Mouse (Mus musculus) ES-Bruce4 (cell line): ENCODE data around the gene Dnah11. TPM values are rescaled to one million over a fixed set of nuclear protein-coding genes. Genes with fewer than 3 reads are reported as not detected.

Source experiments
- H3K27ac ChIP-seq: 2 replicates; pipeline ENCODE4 v1.5.1; 2012; ENCODE audit warnings: low read length, inconsistent platforms; ENCODE audit not compliant: insufficient read depth
- H3K27me3 ChIP-seq: 2 replicates; pipeline ENCODE4 v1.6.1; 2012; ENCODE audit warnings: mild to moderate bottlenecking, low read length, inconsistent platforms; ENCODE audit not compliant: control insufficient read depth, poor library complexity, insufficient read depth, severe bottlenecking
- H3K36me3 ChIP-seq: 2 replicates; pipeline ENCODE4 v1.6.1; 2012; ENCODE audit warnings: inconsistent platforms, mild to moderate bottlenecking, low read length, moderate library complexity; ENCODE audit not compliant: control insufficient read depth, poor library complexity, insufficient read depth, severe bottlenecking
- H3K4me1 ChIP-seq: one replicate; pipeline ENCODE4 v1.8.1; 2011; ENCODE audit warnings: low read length; ENCODE audit not compliant: control insufficient read depth, insufficient read depth
- H3K4me3 ChIP-seq: 2 replicates; pipeline ENCODE4 v1.5.1; 2011; ENCODE audit warnings: low read depth, mild to moderate bottlenecking, low read length
- H3K9ac ChIP-seq: 2 replicates; pipeline ENCODE4 v1.6.1; 2012; ENCODE audit warnings: low read depth, mild to moderate bottlenecking, inconsistent platforms; ENCODE audit not compliant: poor library complexity, severe bottlenecking
- H3K9me3 ChIP-seq: replicated peaks from 2 replicates; pipeline ENCODE4 v1.6.1; 2012; ENCODE audit warnings: mild to moderate bottlenecking, low read length, inconsistent platforms; ENCODE audit not compliant: control insufficient read depth, poor library complexity, insufficient read depth, severe bottlenecking
- CTCF ChIP-seq: IDR thresholded peaks from one replicate; pipeline ENCODE4 v1.8.1; 2011; ENCODE audit warnings: low read depth, low read length
- EP300 ChIP-seq: IDR thresholded peaks from 2 replicates; pipeline ENCODE4 v1.6.1; 2011; ENCODE audit warnings: low read depth, low read length; ENCODE audit not compliant: insufficient read depth
- POLR2A ChIP-seq: IDR thresholded peaks from one replicate; pipeline ENCODE4 v1.8.1; 2011; ENCODE audit warnings: low read length; ENCODE audit not compliant: insufficient read depth
- polyA plus RNA-seq: library from polyadenylated mRNA; stranded (reverse); fragments of >200 nt; gene quantifications from 2 replicates; pipeline ENCODE4 v1.2.4, GENCODE M21; 2011; ENCODE audit warnings: low read depth; ENCODE audit not compliant: missing spikeins, insufficient read depth, insufficient read length

Gene Dnah11
- polyA plus RNA-seq, 1 experiment = 0.07 TPM

DNA sequence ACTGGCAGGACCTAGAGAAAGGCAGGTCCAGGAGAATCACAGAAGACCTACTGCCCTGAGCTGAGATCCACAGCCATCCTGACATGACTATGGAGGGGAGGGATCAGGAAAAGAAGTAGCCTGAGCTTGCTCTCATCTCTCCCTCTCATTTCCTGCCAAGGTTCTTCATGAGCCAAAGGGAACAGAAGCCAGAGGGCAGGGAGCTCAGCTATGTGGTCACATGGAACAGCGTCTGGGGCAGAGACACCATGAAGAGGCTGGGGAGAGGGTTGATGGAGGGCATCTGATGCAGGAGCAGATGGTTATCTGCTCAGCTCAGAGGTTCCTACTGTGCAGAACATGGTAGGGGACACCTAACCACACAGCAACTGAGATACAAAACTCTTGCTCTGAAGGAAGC is 163.9 kb downstream of the Dnah11 start:
- no peak overlapping the region for H3K9ac ChIP-seq
- no peak overlapping the region for H3K4me3 ChIP-seq
- no peaks in the 10 kb centered on the region for H3K9me3 ChIP-seq
- no peaks in the 10 kb centered on the region for H3K4me1 ChIP-seq
- H3K27me3 ChIP-seq = no peaks in the 10 kb centered on the region
- H3K36me3 ChIP-seq = no peaks in the 10 kb centered on the region
- TF ChIP-seq CTCF = no peak
- no peak for TF ChIP-seq EP300
- no peak for TF ChIP-seq POLR2A
- H3K27ac ChIP-seq = no peak overlapping the region

DNA sequence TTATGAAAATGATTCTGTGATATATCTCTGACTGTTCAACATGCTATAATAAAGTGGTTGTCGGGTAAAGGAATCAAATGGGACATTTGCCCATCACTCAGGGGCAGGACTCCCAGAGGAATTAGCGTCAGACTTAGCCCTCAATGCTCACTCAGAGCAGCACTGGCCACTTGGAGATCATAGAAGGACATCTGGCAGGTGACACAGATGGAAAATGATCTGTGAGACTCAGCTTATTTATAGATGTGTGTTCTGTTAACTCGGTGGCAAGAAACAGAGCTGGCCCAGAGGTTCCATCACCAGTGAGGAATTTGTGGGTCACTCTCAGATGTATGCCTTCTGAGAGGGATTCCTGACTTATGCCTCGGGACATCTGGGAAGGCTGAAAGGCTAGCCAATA is 173.1 kb downstream of the Dnah11 start:
- Histone ChIP-seq H3K4me1 (no peaks in the 10 kb centered on the region), H3K4me3 (no peak overlapping the region), H3K27me3 (no peaks in the 10 kb centered on the region), H3K27ac (no peak overlapping the region), H3K9me3 (no peaks in the 10 kb centered on the region), H3K36me3 (no peaks in the 10 kb centered on the region), H3K9ac (no peak overlapping the region)
- TF ChIP-seq CTCF (no peak), POLR2A (no peak), EP300 (no peak)

DNA sequence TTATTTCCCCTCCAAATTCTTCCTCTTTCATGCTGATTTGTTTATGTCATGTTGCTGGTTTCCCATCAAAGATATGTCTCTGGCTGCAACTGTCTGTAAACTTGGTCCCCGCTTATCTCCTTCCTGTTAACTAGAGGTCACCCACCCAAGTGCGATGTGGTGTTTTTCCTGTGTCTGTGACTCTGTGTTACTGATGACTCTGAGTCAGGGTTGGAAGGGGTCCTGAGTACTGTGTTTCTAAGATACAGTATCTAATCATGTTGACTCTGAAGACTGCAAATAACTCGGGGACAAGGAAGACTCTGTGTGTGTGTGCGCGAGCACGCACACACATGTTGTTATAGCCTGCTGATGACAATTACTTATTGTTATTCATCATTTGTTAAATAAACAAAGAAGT is 179.9 kb downstream of the Dnah11 start:
- no peak overlapping the region for H3K9ac ChIP-seq
- H3K4me1 ChIP-seq = no peaks in the 10 kb centered on the region
- no peaks in the 10 kb centered on the region for H3K27me3 ChIP-seq
- no peak overlapping the region for H3K27ac ChIP-seq
- no peaks in the 10 kb centered on the region for H3K36me3 ChIP-seq
- TF ChIP-seq CTCF (no peak), POLR2A (no peak), EP300 (no peak)
- H3K9me3 ChIP-seq = no peaks in the 10 kb centered on the region
- H3K4me3 ChIP-seq = no peak overlapping the region

DNA sequence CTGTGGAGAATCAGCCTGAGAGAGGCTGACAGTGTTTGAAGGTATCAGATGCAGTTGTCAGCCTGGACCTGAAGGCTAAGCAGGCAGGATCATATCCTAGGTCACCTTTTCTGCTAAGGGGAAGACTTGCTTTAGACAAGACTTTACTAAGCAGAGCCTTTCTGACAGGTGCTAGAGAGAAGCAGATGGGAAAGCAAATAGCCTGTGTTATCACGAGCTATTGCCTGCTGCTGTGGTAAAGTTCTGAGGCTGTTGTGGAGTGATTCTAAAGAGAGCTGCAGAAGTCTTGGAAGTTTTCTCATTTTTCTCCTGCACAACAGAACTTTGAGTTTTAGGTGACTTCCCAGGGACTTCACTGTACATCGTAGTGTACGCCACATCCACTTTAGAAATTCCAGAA is 185.0 kb downstream of the Dnah11 start:
- no peak overlapping the region for H3K27ac ChIP-seq
- no peaks in the 10 kb centered on the region for H3K4me1 ChIP-seq
- H3K9ac ChIP-seq = no peak overlapping the region
- H3K4me3 ChIP-seq = no peak overlapping the region
- no peaks in the 10 kb centered on the region for H3K27me3 ChIP-seq
- no peaks in the 10 kb centered on the region for H3K36me3 ChIP-seq
- no peaks in the 10 kb centered on the region for H3K9me3 ChIP-seq
- no peak for TF ChIP-seq EP300
- TF ChIP-seq POLR2A = no peak
- TF ChIP-seq CTCF = no peak

DNA sequence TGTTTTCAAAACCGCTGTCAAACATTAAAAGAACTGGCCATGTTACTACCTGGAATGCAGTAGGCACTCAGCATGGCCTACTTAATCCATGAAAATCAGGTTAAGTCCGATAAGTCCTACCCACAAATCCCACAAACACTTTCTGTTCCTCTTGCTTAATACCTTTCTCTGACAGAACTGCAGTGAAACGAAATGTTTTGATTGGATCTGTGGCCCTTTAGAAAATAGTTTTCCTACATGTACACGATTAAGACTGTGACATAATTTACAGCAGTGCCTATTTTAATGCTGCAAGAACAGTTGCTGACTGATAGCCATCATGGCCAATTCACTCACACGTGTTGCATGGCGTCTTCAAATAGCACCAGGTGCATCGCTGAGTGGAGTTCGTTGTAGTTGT is 186.9 kb downstream of the Dnah11 start:
- Histone ChIP-seq H3K27me3 (no peaks in the 10 kb centered on the region), H3K36me3 (no peaks in the 10 kb centered on the region), H3K9ac (no peak overlapping the region), H3K27ac (no peak overlapping the region), H3K4me3 (no peak overlapping the region), H3K9me3 (no peaks in the 10 kb centered on the region), H3K4me1 (no peaks in the 10 kb centered on the region)
- no peak for TF ChIP-seq EP300
- no peak for TF ChIP-seq POLR2A
- no peak for TF ChIP-seq CTCF

DNA sequence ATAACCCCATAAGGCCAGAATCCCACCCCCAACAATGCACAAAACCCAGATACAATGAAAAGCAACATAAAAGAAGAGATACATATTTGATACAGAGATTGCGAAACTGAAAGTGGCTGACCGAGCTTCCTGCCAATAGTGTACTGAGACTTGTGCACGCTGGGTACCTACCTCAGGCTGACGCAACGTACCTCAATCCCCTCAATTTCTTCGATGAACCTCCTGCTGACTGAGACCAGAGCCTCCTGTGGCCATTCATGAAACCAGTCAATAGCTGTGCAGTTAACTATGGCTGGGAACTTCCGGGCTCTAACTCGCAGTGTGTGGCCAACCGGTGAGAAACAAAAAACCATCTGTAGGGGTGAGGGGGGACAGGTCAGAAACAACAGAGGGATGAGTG is 203.9 kb downstream of the Dnah11 start:
- H3K27ac ChIP-seq = no peak overlapping the region
- H3K36me3 ChIP-seq = no peaks in the 10 kb centered on the region
- H3K4me3 ChIP-seq = no peak overlapping the region
- no peaks in the 10 kb centered on the region for H3K9me3 ChIP-seq
- no peaks in the 10 kb centered on the region for H3K4me1 ChIP-seq
- no peaks in the 10 kb centered on the region for H3K27me3 ChIP-seq
- no peak overlapping the region for H3K9ac ChIP-seq
- TF ChIP-seq EP300 (no peak), POLR2A (no peak), CTCF (no peak)

DNA sequence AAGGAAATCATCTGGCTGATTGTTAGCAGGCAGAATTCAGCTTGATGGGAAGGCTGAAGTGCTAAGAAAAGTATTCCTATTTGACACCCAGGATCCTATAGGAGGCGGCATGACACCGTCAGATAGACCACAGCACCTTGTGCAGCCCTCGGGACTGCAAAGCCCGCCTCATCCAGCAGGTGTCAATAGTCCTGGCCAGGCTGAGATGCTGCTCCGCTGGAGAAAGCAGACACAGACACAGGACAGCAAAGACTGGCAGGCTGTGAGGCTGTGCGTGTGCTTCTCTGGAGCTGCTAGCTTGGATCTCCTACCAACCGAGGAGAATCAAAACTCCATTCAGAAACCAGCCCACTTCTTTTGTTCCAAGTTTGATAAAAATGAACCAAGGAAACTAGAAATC is 205.3 kb downstream of the Dnah11 start:
- H3K27me3 ChIP-seq = no peaks in the 10 kb centered on the region
- H3K4me3 ChIP-seq = no peak overlapping the region
- no peak for TF ChIP-seq EP300
- peak; percentile 99 for TF ChIP-seq CTCF
- H3K4me1 ChIP-seq = no peaks in the 10 kb centered on the region
- no peaks in the 10 kb centered on the region for H3K9me3 ChIP-seq
- no peaks in the 10 kb centered on the region for H3K36me3 ChIP-seq
- no peak overlapping the region for H3K27ac ChIP-seq
- H3K9ac ChIP-seq = no peak overlapping the region
